Mouse (Mus musculus) gastrocnemius, postnatal 14 days (tissue): Measurements from ENCODE around the gene Rps6kb1. TPM values are rescaled to one million over a fixed set of nuclear protein-coding genes. Genes with fewer than 3 reads are reported as not detected.
A peak's percentile ranks its signal among the peaks of the same experiment; 100 is the strongest.

Experiments used
- DNase-seq: peaks from one replicate; pipeline ENCODE4 v3.0.0; 2021; ENCODE audit warnings: mixed read lengths
- intact Hi-C: fragments of 180-260 bp; cut with DNase I; formaldehyde crosslinking; loops from one replicate; pipeline ENCODE4 v1.15.1; 2025; ENCODE audit warnings: low total_unique reads
- long read RNA-seq, 2 experiments: library from polyadenylated mRNA; stranded (forward); transcript quantifications; one replicate each; pipeline ENCODE4 v2.0.0; 2021
- total RNA-seq, 2 experiments: library from RNA; stranded (reverse); gene quantifications; 2 replicates each; pipeline ENCODE4 v1.2.3; 2021

Rps6kb1 gene
- total RNA-seq: 10 to 100 TPM; 28.8 to 28.9 TPM
- long read RNA-seq, experiment 1, full-length matches to known transcripts: 17 of 31 reads
- long read RNA-seq, experiment 1, partial matches to known transcripts: 4 of 31 reads
- long read RNA-seq, experiment 1, other reads (novel, unspliced or antisense): 10 of 31 reads
- long read RNA-seq, experiment 2, full-length matches to known transcripts: 26 of 35 reads
- long read RNA-seq, experiment 2, partial matches to known transcripts: 3 of 35 reads
- long read RNA-seq, experiment 2, other reads (novel, unspliced or antisense): 6 of 35 reads

DNA sequence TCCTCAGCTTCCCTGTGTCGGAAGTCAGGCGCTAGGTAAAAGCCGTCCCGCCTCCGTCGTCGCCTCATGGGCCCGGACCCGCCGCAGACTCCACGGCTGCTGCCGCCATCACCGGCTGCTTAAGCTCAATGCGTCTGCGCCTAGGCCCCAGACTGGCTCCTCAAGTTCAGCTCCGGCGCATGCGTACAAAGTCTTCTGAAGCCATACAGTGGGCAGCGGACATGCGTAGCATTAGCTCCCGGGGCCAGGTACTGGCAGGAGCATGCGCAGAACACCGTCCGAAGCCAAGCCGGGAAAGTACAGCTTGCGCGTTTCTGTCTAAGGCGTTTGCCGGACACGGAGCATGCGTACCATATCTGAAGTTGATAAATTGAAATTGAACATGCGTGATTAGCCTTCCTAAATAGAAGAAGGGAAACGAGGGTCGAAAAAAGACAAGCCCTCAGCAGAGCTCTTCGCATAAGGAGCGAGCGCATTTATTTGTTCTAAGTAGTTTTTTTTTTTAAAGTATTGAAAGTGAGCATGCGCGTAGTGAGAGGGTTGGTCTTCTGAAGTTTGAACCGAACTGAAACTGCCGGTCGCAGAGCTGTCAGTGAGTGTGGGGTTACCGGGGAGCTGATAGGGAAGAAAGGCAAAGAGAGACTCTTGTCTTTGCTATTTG lies at the start of gene Rps6kb1, which contains the start of gene Tubd1:
Gene Rps6kb1 (minus strand): TSS at position 167 of the 661 bp plus-strand sequence.
Gene Tubd1 (plus strand): TSS at position 353 of the 661 bp plus-strand sequence.
- DNase-seq: peak; percentile 100
- intact Hi-C loops: no loop called here

DNA sequence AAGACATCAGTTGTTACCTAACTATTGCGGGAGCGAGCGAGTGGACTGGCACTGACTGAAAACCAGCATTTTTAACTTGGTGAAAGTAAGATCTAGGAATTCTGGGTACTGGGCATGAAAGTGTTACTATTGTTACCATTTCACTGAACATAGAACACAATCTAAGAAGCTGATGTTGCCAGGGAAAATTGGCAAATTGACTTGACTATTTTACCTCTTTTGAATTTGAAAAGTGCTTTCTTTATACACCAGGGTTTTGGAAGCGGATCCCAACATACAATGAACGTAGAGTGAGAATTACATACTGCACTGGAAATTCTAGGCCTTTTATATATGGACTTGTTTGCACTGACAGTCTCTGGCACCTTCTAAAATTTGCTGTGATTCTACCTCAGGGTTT lies 48.8 kb upstream of the Rps6kb1 start:
- intact Hi-C loops: no loop called here
- no peak for DNase-seq

DNA sequence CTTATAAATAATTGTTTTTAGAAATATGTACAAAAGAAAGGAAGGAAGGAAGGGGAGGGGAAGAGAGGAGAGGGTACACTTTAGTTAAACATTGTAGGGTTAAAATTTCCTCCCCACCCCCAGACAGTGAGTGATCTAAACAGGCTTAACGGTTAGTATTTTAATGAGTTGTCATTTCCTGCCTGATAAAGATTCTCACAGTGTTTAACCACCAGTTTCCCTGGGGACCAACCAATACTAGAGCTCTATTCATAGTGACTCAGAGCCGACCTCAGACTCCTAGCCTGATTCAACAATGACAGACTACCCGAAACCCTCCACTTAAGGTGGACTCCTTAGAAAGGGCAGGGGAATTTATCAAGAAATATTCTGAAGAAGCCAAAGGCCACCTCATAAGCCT lies 48.4 kb upstream of the Rps6kb1 start:
- DNase-seq: no peak
- intact Hi-C loops: no loop called here

DNA sequence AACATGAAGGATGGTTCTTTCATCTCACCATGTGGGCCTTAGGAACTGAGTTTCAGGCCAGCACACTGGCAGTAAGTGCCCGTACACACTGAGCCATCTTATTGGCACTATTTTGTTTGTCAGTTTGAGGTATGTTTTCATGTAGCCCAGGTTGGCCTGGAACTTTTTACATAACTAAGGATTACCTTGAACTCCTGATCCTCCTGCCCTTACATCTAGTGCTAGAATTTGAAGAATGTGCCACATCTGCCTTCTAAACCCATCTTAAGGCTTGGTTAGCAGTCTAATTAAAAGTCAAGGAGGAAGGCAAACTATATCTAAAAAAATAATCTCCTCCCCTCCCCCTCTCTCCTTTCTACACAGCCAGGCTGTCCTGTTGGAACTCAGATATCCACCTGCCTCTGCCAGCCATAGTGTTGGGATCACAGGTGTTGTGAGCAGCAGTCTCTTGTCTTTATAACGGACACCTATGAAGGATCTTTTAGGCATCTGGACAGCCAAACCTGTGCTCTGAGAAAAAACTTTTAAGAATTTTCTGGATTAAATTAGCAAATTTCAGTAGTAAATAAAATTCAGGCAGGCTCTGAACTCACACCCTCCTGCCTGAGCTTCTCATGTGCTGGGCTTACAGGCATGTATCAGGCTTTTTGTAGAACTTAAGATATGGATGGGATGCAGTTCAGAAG lies 47.5 kb upstream of the Rps6kb1 start:
- intact Hi-C loops: no loop called here
- DNase-seq: no peak

DNA sequence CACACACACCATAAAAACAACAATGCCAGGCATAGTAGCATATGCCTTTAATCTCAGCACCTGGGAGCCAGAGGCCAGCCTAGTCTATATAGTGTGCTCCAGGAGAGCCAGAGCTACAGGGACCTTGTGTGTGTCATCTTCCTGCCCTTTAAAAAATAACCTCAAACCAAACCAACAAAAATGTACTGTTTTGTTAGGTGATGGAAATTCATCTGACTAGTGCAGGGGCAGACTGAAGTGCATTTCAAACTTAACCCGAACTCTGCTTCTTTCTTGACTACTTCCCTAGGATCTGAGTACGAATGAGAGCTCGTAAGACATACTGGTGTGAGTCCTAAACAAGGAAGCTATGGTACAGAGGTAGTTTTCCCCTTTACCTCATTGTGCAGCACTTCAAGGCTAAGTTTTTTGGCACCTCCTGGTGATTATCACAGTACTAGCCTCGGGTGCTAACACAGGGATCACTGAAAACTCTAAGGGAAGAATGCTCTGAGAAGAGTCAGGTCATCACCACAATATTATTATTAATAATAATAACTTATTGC lies 46.8 kb upstream of the Rps6kb1 start:
- intact Hi-C loops: no loop called here
- no peak for DNase-seq

DNA sequence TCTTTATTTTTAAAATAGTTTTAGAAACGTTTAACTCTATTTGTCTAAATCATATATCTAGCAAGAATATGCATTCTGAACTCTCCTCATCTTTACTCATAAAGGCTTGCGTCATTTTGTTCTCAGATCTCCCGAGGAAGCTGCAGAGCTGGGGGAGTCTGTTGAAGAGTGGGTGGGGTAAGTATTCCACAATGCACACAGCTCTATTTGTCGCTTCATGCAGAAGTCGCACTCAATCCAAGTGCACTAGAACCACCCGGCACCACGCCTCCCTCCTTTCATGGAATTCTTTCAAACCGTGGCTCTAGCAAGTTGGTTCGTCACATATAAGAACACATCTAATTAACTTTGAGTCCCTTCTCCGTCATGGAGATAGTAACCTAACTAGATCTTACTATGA lies 46.0 kb upstream of the Rps6kb1 start:
- no peak for DNase-seq
- intact Hi-C loops: no loop called here

DNA sequence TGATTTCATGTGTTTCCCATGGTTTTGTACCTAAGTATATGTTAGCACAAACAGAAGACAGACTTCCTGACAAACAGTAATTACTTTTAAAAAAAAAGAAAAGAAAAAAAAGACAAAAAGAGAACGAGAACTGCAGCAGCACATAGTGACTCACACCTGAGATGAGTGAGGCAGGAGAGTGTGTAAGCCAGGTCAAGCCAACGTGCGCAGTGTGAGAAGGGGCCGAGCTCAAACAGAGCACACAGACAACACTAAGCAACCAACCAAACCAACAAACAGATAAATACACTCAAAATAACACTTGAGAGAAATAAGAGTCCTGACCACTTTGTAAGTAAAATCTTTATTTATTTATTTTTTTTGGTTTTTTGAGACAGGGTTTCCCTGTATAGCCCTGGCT lies 45.5 kb upstream of the Rps6kb1 start:
- intact Hi-C loops: no loop called here
- DNase-seq: no peak

DNA sequence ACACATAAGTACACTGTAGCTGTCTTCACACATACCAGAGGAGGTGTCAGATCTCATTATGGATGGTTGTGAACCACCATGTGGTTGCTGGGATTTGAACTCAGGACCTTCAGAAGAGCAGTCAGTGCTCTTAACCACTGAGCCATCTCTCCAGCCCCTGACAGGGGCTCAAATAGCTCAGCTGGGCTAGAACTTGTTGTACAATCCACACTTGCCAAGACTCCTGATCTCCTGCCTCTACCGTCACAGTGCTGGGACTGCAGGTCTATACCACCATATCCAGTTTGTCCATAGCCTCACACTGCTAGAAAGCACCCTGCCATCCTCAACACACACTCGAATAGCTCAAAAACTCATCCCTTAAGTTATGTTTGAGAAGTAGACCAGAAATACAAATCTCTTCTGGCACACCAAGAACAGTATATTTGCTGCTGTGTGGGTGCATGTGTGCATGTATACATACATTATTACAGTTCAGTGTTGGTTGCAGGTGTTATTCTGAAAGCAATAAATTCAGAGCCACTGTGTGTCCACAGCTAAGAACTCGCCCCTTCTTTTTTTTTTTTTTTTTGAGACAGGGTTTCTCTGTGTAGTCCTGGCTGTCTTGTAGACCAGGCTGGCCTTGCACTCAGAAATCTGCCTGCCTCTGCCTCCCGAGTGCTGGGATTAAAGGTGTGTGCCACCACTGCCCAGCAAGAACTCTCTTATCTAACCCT lies 44.1 kb upstream of the Rps6kb1 start:
- DNase-seq: no peak
- intact Hi-C loops: no loop called here

DNA sequence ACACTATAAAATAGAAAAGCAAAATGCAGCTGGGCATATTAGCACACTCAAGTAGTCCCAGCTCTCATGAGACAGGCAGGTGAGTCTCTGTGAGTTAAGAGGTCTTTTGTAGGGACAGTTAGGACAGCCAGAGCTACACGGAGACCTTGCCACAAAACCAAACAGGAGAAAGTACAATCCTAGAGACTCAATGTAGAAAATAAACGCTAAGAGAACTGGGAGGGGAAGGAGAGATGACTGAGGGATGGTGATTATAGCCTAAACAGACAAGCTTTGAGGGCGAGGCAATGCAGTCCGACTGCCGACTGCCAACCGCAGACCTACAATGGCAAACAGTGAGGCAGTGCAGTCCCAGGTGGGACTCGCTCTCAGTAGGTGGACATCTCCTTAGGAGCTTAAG lies 43.2 kb upstream of the Rps6kb1 start:
- intact Hi-C loops: no loop called here
- no peak for DNase-seq

DNA sequence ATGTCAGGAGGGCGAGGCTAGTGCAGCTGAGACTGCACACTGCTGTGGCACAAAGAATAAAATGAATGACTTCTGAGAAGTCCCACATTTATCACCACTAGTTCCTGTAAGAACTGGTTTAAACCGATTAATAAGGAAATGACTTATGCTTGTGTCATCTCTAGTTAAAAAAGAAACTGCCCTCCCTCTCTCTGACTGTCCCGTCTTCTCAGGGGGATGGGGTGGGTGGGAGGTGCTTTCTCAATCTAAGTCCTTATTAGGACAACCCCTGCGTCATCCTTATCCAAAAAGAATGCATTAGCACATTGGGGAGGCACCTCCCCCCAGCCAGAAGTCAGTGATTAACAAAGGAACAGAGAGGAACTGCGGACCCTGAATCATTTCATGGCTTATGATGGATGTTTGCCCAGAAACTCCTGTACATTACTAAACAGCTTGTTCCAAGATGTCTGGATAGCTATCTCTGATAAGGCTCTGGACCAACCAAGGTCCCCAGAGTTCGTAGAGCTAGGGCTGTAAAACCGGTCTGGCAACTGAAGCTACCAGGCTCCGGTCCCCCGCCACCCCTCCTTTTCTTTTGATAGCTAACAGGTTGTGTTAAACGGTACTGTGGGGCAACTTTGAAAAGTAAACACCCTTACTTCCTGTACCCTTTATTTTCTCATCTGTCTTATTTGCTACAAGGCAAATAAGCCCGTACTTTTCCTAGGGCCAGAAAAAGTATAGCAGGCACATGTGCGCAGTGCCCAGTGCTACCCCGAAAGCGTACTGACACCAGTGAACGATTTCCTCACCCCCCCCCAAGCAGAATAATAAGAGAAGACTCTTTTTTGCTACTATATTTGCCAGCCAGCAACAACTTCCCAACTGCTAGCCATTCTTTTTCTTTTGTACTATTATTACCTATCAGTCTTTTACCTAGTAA lies 42.5 kb upstream of the Rps6kb1 start:
- intact Hi-C loops: no loop called here

DNA sequence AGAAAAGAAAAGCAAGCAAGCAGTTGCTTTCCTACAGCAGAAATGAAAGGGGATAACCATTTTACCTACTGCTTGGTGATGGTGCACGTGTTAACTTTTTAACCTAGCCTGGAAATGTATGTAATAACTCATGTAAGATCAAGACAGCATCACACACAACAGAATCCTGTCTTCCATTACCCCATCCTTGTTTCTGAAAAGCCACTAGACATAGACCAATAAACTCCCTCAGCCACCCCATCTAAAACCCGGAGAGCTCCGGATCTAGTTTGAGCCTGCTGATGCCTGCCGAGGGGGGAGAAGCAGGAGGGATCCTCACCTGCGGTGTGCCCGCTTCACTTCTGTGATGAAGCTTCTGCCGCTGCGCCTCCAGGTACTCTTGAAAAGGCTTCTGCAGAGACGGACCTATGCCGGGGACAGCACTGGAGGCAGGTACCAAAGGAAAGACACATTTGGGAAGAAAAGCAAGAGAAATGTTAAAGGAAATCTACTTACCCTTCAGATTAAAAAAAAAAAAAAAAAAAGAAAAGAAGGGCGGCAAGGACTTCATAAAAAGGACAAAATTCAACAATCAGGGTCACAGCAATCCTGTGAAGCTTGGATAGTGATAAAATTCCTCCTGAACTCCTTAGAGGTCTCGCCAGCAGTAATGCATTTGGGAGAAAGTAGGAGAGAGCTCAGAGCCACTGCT lies 41.7 kb upstream of the Rps6kb1 start:
- DNase-seq: no peak
- intact Hi-C loops: no loop called here

More for the DNA sequence above, 42.5 kb upstream of the Rps6kb1 start:
- no peak for DNase-seq

DNA sequence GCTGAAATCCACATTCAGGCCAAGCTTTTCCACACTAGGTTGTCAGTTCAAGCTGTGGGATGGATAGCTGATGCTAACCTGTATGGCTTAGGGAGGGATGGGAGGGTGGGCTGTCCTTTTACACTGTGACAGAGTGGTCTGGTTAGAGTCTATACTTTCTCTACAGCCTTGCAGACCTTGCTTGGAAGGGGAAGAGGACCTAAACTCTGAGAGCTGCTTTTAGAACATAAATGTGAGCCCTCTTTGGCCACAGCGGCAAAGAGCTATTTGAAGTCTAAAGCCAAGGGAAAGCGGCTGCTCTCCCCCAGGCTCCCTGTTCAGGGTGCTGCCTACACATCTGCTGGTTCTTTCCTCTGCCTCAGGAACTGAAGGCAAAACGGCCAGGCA lies 41.0 kb upstream of the Rps6kb1 start:
- intact Hi-C loops: no loop called here
- DNase-seq: no peak

DNA sequence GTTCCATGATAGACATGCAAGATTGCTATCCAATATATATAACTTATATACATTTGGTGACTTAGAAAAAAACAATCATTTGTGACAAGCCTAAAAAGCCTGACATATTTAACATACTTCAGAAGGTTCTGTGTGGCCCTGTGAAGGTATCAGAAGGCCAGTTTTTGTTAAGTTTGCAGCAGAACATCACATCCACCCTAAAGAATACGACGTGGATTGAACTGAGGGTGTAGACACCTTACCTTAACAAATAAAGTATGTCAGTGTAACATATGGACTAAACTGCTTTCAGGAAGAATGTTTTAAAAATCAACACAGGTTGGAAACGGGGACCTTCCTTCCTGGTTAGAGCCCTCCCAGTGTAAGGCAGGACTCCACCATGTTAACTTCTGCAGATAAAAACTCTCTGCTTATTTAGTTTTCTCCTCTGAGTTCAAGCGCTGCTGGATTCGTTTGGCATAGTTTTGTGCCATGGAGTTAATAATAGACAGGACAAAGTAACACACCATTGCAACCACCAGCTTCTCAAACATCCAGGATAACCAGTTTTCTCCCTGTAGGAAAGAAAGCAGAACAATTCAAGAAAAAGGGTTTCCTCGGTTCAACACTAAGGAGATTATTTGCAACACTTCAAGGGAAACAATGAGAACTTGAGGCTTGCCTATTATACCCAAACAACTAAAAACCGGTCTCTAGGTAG lies 40.4 kb upstream of the Rps6kb1 start:
- intact Hi-C loops: no loop called here
- no peak for DNase-seq

DNA sequence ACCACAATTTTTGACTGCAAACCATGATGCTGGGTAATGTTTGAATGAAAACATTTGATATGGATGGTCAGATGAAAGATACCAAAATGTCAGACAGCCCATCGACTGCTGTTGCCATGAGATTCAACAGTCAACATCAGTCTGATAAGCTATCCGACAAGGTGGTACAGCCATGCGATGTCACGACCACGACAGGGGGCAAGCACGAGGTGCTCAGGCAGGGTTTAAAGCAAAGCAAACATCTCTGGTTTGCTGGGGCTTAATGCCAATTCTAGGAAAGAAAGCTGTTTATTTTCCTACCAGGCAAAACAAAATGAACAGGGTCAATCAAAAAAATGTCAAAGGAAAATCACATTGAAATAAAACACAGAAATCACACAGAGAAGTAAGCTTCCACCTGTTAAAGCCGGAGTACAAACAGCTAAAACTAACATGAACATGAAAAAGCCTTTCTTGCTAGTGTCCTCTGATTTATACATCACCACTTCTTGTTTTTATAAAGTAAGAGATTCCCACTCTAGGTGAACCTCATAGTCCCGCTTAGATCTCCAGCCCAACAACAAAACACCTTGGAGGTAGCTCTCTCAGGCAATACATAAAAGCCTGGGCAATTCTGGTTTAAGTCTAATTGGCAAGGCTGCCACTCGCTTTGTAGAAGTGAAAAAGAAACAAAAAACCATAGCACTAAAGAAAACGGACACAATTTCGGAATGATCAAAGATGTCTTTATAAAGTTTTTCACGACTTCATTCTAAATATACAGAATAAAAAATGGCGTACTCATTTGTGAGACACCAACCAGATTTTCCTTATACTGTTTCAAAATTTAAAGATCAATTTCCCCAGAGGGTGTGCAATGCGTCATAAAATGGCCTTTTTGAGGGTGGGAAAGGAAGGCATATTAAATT lies 39.6 kb upstream of the Rps6kb1 start:
- no peak for DNase-seq
- intact Hi-C loops: no loop called here

DNA sequence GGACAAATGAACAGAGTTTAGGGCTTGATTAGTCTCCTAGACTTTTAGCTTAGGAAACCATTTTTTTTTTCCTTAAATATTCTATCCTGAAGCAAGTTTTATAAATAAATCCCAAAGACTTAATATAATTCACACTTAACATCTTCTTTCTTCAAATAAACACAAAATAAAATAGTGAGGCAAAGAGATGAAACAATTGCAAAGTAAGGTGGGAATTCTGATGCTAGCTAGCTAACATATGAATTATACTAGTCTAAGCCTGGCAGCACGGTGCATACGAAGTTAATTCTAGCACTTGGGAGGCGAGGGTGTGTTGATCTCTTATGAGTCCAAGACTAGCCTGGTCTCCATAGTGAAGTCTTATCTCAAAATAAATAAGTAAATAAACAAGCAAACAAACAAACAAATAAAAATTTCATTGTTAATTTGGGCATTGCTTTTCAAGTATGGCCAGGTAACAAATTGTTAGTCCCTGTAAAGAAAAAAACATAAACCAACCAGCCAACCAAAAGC lies 38.8 kb upstream of the Rps6kb1 start:
- no peak for DNase-seq
- intact Hi-C loops: no loop called here

DNA sequence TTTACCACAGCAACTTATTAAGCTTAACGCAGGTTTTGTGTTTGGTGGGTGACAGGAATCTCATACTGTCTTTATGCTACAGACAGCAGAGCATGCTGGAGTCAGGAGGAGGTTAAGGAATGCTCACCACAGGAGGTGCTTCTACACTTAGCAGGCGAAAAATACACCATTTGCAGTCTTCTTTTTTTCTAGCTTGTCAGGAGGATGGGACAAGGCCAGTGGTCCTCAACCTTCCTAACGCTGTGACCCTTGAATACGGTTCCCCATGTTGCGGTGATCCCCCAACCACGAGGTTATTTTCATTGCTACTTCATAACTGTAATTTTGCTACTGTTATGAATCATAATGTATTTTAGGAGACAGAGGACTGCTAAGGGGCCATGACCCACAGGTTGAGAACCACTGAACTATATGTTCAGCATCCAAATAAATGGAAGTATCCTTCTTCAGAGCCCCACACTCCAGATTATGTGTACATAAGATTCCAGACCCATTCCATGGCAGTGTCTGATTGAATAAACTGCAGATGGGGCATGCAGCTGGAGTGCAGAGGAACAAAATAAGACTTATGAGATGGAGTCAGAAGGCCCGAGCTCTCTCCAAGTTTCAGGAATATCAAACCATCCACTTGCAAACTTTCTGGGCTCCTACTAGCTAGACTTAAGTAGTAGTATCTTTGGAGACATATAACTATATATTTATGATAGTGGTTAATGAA lies 38.1 kb upstream of the Rps6kb1 start:
- DNase-seq: no peak

More for the DNA sequence above, 38.1 kb upstream of the Rps6kb1 start:
- intact Hi-C loops: no loop called here
